Mouse (Mus musculus): Measurements from ENCODE around the gene Ros1.

Ros1 gene

DNA sequence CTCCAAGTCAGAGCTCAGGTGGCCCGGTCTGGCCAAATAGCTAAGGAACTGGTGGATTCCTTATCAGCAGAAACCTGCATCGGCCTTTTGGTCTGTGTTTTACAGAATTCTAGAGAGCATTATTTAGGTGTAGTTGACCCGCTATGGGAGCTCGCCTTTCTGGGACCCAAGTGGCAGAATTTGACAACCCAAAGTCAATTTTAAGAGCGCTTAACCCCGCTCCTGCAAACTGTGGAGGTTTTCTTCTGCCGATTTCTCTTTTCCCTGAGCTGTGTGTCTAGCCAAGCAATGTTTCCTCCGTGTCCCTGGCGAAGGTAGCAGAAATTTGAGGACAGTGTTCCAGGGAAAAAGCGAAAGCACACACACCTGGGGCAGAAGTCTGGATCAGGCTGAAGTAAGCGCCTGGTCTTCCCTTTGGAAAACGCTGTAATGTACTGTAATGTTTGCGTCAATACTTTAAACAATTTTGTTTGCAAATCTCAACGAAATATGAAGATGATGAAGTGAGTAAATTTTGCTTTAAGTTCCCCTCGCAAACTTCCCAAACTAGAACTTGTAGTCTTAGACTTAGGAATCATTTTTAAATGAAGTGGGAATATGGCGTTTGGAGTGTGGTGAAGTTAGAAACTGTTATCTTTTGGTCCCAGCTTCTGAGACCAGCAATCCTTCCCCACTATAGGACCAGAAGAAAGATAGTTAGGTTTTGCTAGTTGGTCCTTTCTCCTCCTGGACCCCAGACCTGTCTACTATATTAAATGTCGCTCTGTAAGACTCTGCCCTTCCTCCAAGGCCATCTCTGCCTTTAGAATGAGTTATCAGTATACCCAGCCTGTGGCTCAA lies 171.6 kb downstream of the Ros1 start:
- peak; percentile 62 for DNase-seq (ENCODE audit: extremely low spot score, low spot score)

DNA sequence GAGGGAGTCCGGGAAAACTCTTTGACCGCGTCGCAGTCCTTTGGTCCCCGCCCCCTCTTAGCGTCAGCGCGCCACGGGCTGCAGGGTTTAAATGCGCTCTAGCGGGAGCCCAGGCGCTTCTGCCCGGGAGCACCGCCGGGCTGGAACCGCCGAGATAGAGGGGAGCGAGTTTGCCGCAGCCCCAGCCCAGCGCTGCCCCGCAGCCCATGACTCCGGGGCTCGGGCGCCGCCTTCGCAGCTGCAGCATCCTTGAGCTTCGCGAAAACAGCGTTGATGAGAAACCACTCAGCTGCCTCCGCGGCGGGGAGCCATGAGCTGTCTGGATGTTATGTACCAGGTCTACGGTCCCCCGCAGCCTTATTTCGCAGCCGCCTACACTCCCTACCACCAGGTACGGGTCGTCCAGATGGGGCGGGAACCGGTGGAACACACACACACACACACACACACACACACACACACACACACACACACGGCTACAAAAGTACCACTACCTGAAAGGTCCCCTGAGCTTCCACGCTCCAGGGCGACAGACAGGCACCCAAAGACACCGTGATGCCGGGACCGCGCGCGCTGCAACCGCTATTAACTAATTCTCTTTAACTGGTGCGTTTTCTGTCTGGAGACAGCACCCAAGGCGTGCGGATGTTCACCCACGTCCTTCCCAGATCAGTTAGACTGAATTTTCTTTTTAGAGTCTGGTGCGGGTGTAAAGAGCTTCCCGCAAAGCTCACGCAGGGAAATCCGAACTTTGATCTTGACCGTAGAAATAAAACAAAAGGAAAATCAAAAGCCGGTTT lies 172.4 kb downstream of the Ros1 start, which contains the start of gene Vgll2:
Vgll2 (plus strand) TSS at position 90 of the 800 bp plus-strand sequence.
- DNase-seq (ENCODE audit: extremely low spot score, low spot score), result peak; percentile 75

- DNase-seq (ENCODE audit: extremely low spot score, low spot score), result peak; percentile 51
Observed at GRCm38 (mm10) chr10:52021736-52022394, 173.2 kb downstream of the Ros1 start.

DNA sequence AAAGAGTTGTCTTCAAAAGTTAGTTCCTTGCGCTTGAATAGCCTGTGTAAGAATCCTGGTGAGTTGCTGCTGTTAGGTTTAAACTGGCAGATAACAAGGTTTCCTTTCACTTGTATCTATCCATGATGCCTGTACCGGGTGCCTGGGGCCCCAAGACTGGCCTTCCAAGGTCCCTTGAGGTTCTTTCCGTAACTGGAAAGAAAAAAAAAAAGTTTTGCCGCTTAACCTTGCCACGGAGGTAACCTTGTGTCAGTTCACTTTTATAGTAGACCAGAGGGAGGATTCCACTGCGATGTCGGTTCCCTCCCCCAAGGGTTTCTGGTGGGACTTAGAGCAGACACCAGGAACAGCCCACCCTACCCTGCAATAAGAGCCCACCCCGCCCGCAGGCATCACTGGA lies 173.8 kb downstream of the Ros1 start:
- DNase-seq (ENCODE audit: extremely low spot score, low spot score), result peak; percentile 51

- no peak for DNase-seq (ENCODE audit: extremely low spot score, low spot score)
Observed at GRCm38 (mm10) chr10:52018471-52018870, 176.6 kb downstream of the Ros1 start.
